Mouse (Mus musculus) cerebellum, adult 2 months (tissue): ENCODE measurements around the gene Abcg1.

ENCODE experiments used
- CTCF ChIP-seq: fragments of 200-500 bp; IDR thresholded peaks from 2 replicates; pipeline ENCODE4 v1.5.1; 2011; ENCODE audit warnings: low read depth, mild to moderate bottlenecking, control low read depth, low read length, moderate library complexity, borderline replicate concordance; ENCODE audit not compliant: insufficient read depth
- POLR2A ChIP-seq: fragments of 200-500 bp; IDR thresholded peaks from 2 replicates; pipeline ENCODE4 v1.6.1; 2011; ENCODE audit warnings: low read length, control low read depth, borderline replicate concordance; ENCODE audit not compliant: insufficient read depth

DNA sequence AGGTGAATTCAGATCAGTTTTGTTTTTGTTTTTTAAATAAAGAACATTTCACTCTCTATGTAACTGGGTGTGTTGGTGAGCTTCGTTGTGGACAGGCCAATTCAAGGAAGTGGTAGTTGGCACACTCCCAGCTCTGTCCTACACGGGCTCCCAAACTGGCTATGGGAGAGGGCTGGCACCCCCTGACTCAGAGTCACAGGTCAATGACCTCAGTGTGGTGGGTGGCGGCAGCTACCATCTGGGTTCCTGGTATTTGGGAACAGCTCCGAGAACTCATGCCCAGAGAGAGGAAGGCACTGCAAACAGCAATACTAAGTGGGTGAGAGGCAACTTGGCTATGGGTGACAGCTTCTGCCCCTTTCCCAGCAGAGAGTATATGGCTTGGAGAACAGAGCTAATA, 19.1 kb upstream of the Abcg1 start:
- TF ChIP-seq CTCF (no peak), POLR2A (no peak)
